ENCODE assay signal across 8 mouse cellular contexts in the genomic region with DNA sequence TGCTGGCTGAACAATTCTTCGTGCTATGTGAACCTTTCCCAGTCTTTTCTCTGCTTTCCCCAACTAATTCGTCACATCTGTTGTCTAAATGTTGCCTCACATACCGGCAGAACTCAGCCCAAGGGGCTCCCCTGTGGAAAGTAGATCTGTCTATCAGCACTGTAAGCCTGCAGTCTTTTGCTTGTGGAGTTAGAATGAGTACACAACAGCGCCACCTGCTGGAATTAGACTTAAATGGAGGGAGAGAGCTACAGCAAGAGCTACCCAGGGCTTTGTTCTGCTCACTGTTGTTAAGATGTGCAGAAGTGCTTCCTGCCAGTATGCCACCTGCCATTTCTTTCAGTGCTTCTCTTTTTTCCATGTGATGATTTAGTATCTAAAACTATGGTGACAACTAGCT.
DNase-seq lines count a peak whose midpoint lies in the region.

No protein-coding gene starts in this region.

- DNase-seq in A20 (ENCODE audit: low read depth, low spot score) = peak; percentile 85
- peak; percentile 85 for DNase-seq in adrenal gland, postnatal 14 days
- DNase-seq in embryonic facial prominence, embryonic 10.5 days (ENCODE audit: low spot score) = peak; percentile 86
- peak; percentile 68 to 82 for DNase-seq in heart, postnatal 10 days
- peak; percentile 82 to 84 for DNase-seq in kidney, postnatal 4 days
- peak; percentile 12 to 39 for DNase-seq in lung, adult 18-20 months
- DNase-seq in ovary, postnatal 14 days (ENCODE audit: low spot score) = peak; percentile 61
- peak; percentile 48 for DNase-seq in thymus, postnatal 25 days

- intact Hi-C loops in heart, postnatal 10 days (cut with DNase I) = no loop called here

- H3K27ac ChIP-seq in embryonic facial prominence, embryonic 10.5 days (replicated peaks) = no peak overlapping the region

- no peak overlapping the region for H3K4me3 ChIP-seq in embryonic facial prominence, embryonic 10.5 days

- H3K27me3 ChIP-seq in embryonic facial prominence, embryonic 10.5 days (replicated peaks; ENCODE audit: low read depth, poor library complexity, severe bottlenecking) = no peaks in the 10 kb centered on the region

- H3K4me1 ChIP-seq in embryonic facial prominence, embryonic 10.5 days = no peaks in the 10 kb centered on the region

- 6% methylated on average over 4 of the region's 4 CpGs for WGBS in embryonic facial prominence, embryonic 10.5 days

- H3K36me3 ChIP-seq in embryonic facial prominence, embryonic 10.5 days (replicated peaks) = no peaks in the 10 kb centered on the region

- H3K9me3 ChIP-seq in embryonic facial prominence, embryonic 10.5 days = no peaks in the 10 kb centered on the region

Comparison
In these comparisons a context has a peak if more than half of its experiments do, and no peak if none do; other contexts are left out.
1. DNase-seq: peak in every context shown above with its lines; median percentile 86 in embryonic facial prominence, embryonic 10.5 days; 85 in A20; 85 in adrenal gland, postnatal 14 days; 83 in kidney, postnatal 4 days; 75 in heart, postnatal 10 days; 61 in ovary, postnatal 14 days; 48 in thymus, postnatal 25 days; 26 in lung, adult 18-20 months.